Mouse (Mus musculus) forebrain, embryonic 16.5 days (tissue): ENCODE results near the gene Myocos. TPM values are rescaled to one million over a fixed set of nuclear protein-coding genes. Genes with fewer than 3 reads are reported as not detected.
"Not testable (repeated sequence)": the region's sequence is repeated elsewhere in the genome, so short reads cannot be mapped to it uniquely, and the experiment has no call there.

Source experiments
- ATAC-seq: fragments of 200-750 bp; cut with Nextera tagmentation; 2 replicates; pipeline ENCODE4 v1.8.0; 2017; ENCODE audit warnings: mild to moderate bottlenecking, moderate library complexity
- H3K27ac ChIP-seq: fragments of 300-500 bp; sonication (generic); 2 replicates; pipeline ENCODE4 v1.5.1; 2014; ENCODE audit warnings: low read length, control low read depth
- H3K27me3 ChIP-seq: fragments of 300-500 bp; sonication (generic); replicated peaks from 2 replicates; pipeline ENCODE4 v1.6.1; 2014; ENCODE audit warnings: low read length; ENCODE audit not compliant: control insufficient read depth, insufficient read depth
- H3K36me3 ChIP-seq: fragments of 300-500 bp; sonication (generic); 2 replicates; pipeline ENCODE4 v1.6.1; 2014; ENCODE audit not compliant: control insufficient read depth, insufficient read depth
- H3K4me1 ChIP-seq: fragments of 300-500 bp; sonication (generic); replicated peaks from 2 replicates; pipeline ENCODE4 v1.6.1; 2014; ENCODE audit warnings: low read length; ENCODE audit not compliant: control insufficient read depth, insufficient read depth
- H3K4me2 ChIP-seq: fragments of 300-500 bp; sonication (generic); 2 replicates; pipeline ENCODE4 v1.6.1; 2014; ENCODE audit warnings: mild to moderate bottlenecking, low read length, control low read depth
- H3K4me3 ChIP-seq: fragments of 300-500 bp; sonication (generic); replicated peaks from 2 replicates; pipeline ENCODE4 v1.5.1; 2014; ENCODE audit warnings: mild to moderate bottlenecking, low read length, control low read depth
- H3K9ac ChIP-seq: fragments of 300-500 bp; sonication (generic); replicated peaks from 2 replicates; pipeline ENCODE4 v1.6.1; 2014; ENCODE audit warnings: low read depth, low read length, control low read depth
- H3K9me3 ChIP-seq: fragments of 300-500 bp; sonication (generic); 2 replicates; pipeline ENCODE4 v1.6.1; 2016; ENCODE audit warnings: low read length; ENCODE audit not compliant: control insufficient read depth
- WGBS: fragments of 180-500 bp; shearing (Covaris S2); extraction: QIAGEN DNeasy Blood & Tissue Kit; methylation state at CpG from one replicate; pipeline ENCODE4 v1.1.7; 2014; 5-methylcytosine and 5-hydroxymethylcytosine counted together
- polyA plus RNA-seq: library from polyadenylated mRNA; unstranded; fragments of >200 nt; fragmentation: Nextera tagmentation; extraction: Ambion mirVana; gene quantifications from 2 replicates; pipeline ENCODE4 v1.2.1, GENCODE M21; 2015

Gene Myocos
- polyA plus RNA-seq, 1 experiment from 2014 or later, result not detected

DNA sequence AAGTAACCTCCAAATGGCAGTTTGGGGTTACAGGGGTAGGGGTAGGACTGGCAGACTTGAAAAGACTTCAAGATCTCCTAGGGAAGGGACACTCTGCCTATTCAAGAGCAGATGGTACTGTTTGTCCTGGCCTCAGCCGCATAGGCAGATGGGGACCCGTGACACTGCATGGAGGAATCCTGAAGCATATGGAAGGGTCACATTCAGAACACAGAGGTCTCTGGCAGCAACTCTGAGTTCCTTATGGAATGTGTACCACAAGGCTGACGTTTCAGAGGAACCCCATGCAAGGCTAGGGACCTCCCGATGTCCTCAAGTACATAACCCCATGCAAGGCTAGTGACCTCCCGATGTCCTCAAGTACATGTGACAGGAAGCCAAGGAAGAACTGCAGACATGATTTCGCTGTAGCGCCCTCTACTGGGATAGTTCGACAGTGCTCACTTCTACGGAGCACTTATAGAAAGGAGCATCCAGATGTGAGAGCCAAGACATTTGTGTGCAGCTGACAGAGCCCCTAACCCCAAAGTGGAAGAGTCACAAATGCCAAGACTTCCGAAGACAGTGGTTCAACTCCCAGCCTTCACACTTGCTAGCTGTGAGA, 11.8 kb downstream of the Myocos start:
- Histone ChIP-seq H3K4me2 (no peak overlapping the region), H3K27me3 (no peaks in the 10 kb centered on the region), H3K4me1 (no peaks in the 10 kb centered on the region), H3K4me3 (no peak overlapping the region), H3K36me3 (no peaks in the 10 kb centered on the region), H3K9me3 (no peaks in the 10 kb centered on the region), H3K9ac (no peak overlapping the region), H3K27ac (no peak overlapping the region)
- 76% methylated on average over 10 of the region's 10 CpGs for WGBS
- no peak for ATAC-seq

DNA sequence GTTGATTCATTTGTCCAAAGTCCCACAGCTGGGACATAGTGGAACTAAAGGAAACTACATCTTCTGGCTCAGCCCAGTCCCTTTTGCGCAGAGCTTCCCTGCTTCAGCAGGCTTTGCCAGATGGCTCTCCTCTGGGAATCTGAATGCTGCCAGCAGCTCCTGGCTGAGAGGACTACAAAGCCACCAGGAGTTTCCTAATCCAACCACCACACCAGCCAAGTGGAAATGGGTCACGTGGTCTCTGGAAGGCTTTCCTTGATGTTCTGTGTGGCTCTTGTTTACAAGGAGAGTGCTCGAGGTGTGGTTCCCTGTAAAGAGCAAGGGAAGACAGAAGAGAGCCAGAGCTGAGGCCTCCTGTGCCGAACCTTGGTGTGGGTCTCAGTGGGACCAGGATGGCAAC, 14.3 kb downstream of the Myocos start:
- Histone ChIP-seq H3K9ac (no peak overlapping the region), H3K4me2 (no peak overlapping the region), H3K4me3 (no peak overlapping the region), H3K36me3 (no peaks in the 10 kb centered on the region), H3K4me1 (no peaks in the 10 kb centered on the region), H3K27me3 (no peaks in the 10 kb centered on the region), H3K27ac (no peak overlapping the region), H3K9me3 (no peaks in the 10 kb centered on the region)
- peak; percentile 82 for ATAC-seq
- 31% methylated on average over 4 of the region's 4 CpGs for WGBS

- Histone ChIP-seq H3K9ac (no peak overlapping the region), H3K4me2 (no peak overlapping the region), H3K27ac (no peak overlapping the region), H3K4me1 (no peaks in the 10 kb centered on the region), H3K4me3 (no peak overlapping the region), H3K36me3 (no peaks in the 10 kb centered on the region), H3K9me3 (no peaks in the 10 kb centered on the region), H3K27me3 (no peaks in the 10 kb centered on the region)
- 61% methylated on average over 3 of the region's 3 CpGs for WGBS
- ATAC-seq, result no peak; the same call in 1 of the 2 replicates
These were observed 15.4 kb downstream of the Myocos start for GRCm38 (mm10) chr1:162642591-162642990.

GRCm38 (mm10) chr1:162639861-162640260, 18.2 kb downstream of the Myocos start:
- ATAC-seq, result no peak
- Histone ChIP-seq H3K9me3 (no peaks in the 10 kb centered on the region), H3K36me3 (no peaks in the 10 kb centered on the region), H3K27me3 (no peaks in the 10 kb centered on the region), H3K4me1 (peaks cover 3% of the 10 kb centered on the region; the same call in 1 of the 2 replicates), H3K27ac (no peak overlapping the region), H3K9ac (no peak overlapping the region), H3K4me3 (no peak overlapping the region), H3K4me2 (no peak overlapping the region)
- WGBS, result 83% methylated on average over 1 of the region's 1 CpGs

GRCm38 (mm10) chr1:162639051-162639750, 18.8 kb downstream of the Myocos start, which contains the start of gene Myoc:
Myoc (plus strand) TSS chr1:162639155.
- ATAC-seq, result no peak
- Histone ChIP-seq H3K36me3 (no peaks in the 10 kb centered on the region), H3K4me1 (peaks cover 3% of the 10 kb centered on the region; the same call in 1 of the 2 replicates), H3K9me3 (no peaks in the 10 kb centered on the region), H3K4me3 (no peak within 1 kb of the TSS), H3K4me2 (no peak within 1 kb of the TSS), H3K27me3 (no peaks in the 10 kb centered on the region), H3K9ac (no peak within 1 kb of the TSS), H3K27ac (no peak within 1 kb of the TSS)
- WGBS, result 88% methylated on average over 10 of the region's 10 CpGs

GRCm38 (mm10) chr1:162638535-162638934, 19.5 kb downstream of the Myocos start:
- Histone ChIP-seq H3K9me3 (no peaks in the 10 kb centered on the region), H3K4me1 (peaks cover 3% of the 10 kb centered on the region; the same call in 1 of the 2 replicates), H3K4me3 (no peak overlapping the region), H3K27ac (no peak overlapping the region), H3K9ac (no peak overlapping the region), H3K4me2 (no peak overlapping the region), H3K36me3 (no peaks in the 10 kb centered on the region), H3K27me3 (no peaks in the 10 kb centered on the region)
- 95% methylated on average over 4 of the region's 4 CpGs for WGBS
- no peak for ATAC-seq

DNA sequence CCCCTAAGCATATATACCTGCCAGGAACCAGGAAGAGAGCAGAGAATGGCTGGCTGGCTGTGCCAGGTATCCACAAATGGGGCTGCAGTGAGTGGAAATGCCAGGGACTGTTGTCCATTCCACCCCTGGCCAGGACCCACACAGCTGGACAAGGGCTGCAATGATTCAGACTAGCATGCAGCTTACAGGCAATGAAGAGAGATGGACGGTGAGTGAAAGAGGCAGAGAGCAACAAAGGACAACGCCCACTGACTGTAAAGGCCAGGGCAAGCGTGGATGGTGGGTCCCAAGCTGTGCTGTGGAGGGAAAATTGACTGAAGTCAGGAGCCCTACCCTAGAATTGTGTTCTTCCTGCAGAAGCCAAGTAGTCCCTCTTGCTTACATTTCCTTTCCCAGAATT, 21.5 kb downstream of the Myocos start:
- no peak for ATAC-seq
- H3K36me3 ChIP-seq, result no peaks in the 10 kb centered on the region
- 71% methylated on average over 3 of the region's 3 CpGs for WGBS

GRCm38 (mm10) chr1:162635291-162635931, 22.6 kb downstream of the Myocos start:
- WGBS, result 64% methylated on average over 1 of the region's 1 CpGs
- not testable (repeated sequence) for H3K27ac ChIP-seq, H3K4me1 ChIP-seq, H3K4me3 ChIP-seq, H3K9ac ChIP-seq, H3K27me3 ChIP-seq, H3K4me2 ChIP-seq, ATAC-seq, H3K36me3 ChIP-seq, H3K9me3 ChIP-seq

More for the DNA sequence above, 21.5 kb downstream of the Myocos start:
- H3K4me2 ChIP-seq, result no peak overlapping the region
- no peaks in the 10 kb centered on the region; the same call in 1 of the 2 replicates for H3K9me3 ChIP-seq
- no peaks in the 10 kb centered on the region for H3K27me3 ChIP-seq
- no peak overlapping the region for H3K9ac ChIP-seq
- H3K27ac ChIP-seq, result no peak overlapping the region
- peaks cover 3% of the 10 kb centered on the region; the same call in 1 of the 2 replicates for H3K4me1 ChIP-seq
- no peak overlapping the region for H3K4me3 ChIP-seq

GRCm38 (mm10) chr1:162628326-162628725, 29.7 kb downstream of the Myocos start:
- not testable (repeated sequence) for H3K27ac ChIP-seq, H3K36me3 ChIP-seq, H3K4me1 ChIP-seq, H3K4me3 ChIP-seq, ATAC-seq, H3K9me3 ChIP-seq, H3K4me2 ChIP-seq, H3K9ac ChIP-seq, H3K27me3 ChIP-seq
- 96% methylated on average over 15 of the region's 15 CpGs for WGBS
